Mouse (Mus musculus) heart, embryonic 13.5 days (tissue): ENCODE data around the gene Tinagl1. TPM values are rescaled to one million over a fixed set of nuclear protein-coding genes. Genes with fewer than 3 reads are reported as not detected.

ENCODE experiments used
- ATAC-seq: fragments of 200-750 bp; cut with Nextera tagmentation; 2 replicates; pipeline ENCODE4 v1.8.0; 2017; ENCODE audit warnings: moderate TSS enrichment; ENCODE audit not compliant: insufficient number of reproducible peaks, low FRiP score, low TSS enrichment; ENCODE audit errors: extremely low read depth
- H3K27ac ChIP-seq: fragments of 300-500 bp; sonication (generic); replicated peaks from 2 replicates; pipeline ENCODE4 v1.5.1; 2015; ENCODE audit warnings: moderate library complexity, mild to moderate bottlenecking, inconsistent platforms
- H3K27me3 ChIP-seq: fragments of 300-500 bp; sonication (generic); replicated peaks from 2 replicates; pipeline ENCODE4 v1.6.1; 2015; ENCODE audit warnings: mild to moderate bottlenecking, inconsistent platforms
- H3K36me3 ChIP-seq: fragments of 300-500 bp; sonication (generic); 2 replicates; pipeline ENCODE4 v1.6.1; 2015; ENCODE audit warnings: mild to moderate bottlenecking, inconsistent platforms
- H3K4me1 ChIP-seq: fragments of 300-500 bp; sonication (generic); 2 replicates; pipeline ENCODE4 v1.6.1; 2015; ENCODE audit warnings: inconsistent platforms
- H3K4me2 ChIP-seq: fragments of 300-500 bp; sonication (generic); 2 replicates; pipeline ENCODE4 v1.6.1; 2015; ENCODE audit warnings: inconsistent platforms, mild to moderate bottlenecking, moderate library complexity
- H3K4me3 ChIP-seq: fragments of 300-500 bp; sonication (generic); 2 replicates; pipeline ENCODE4 v1.5.1; 2015; ENCODE audit warnings: moderate library complexity, mild to moderate bottlenecking, inconsistent platforms
- H3K9ac ChIP-seq: fragments of 300-500 bp; sonication (generic); 2 replicates; pipeline ENCODE4 v1.6.1; 2015; ENCODE audit warnings: inconsistent platforms, mild to moderate bottlenecking, moderate library complexity
- H3K9me3 ChIP-seq: fragments of 300-500 bp; sonication (generic); 2 replicates; pipeline ENCODE4 v1.6.1; 2016; ENCODE audit warnings: inconsistent platforms
- WGBS: fragments of 180-500 bp; shearing (Covaris S2); methylation state at CpG from one replicate; pipeline ENCODE4 v1.1.7; 2015; ENCODE audit warnings: mixed read lengths; 5-methylcytosine and 5-hydroxymethylcytosine counted together
- polyA plus RNA-seq: library from polyadenylated mRNA; unstranded; fragments of >200 nt; fragmentation: Nextera tagmentation; extraction: Ambion mirVana; gene quantifications from 2 replicates; pipeline ENCODE4 v1.2.1, GENCODE M21; 2015

The Tinagl1 gene
- polyA plus RNA-seq, 1 experiment from 2014 or later = 47.4 TPM

GRCm38 (mm10) chr4:130138441-130139213 is 36.3 kb downstream of the Tinagl1 start:
- peak overlapping the region; percentile 75 for H3K9ac ChIP-seq

GRCm38 (mm10) chr4:130133399-130133798 is 41.5 kb downstream of the Tinagl1 start:
- ATAC-seq = no peak
- Histone ChIP-seq H3K36me3 (0 out of 2 replicates have a peak, but pooled peaks cover 3% of the 10 kb centered on the region), H3K9ac (no peak overlapping the region), H3K27me3 (peaks cover 56% of the 10 kb centered on the region), H3K4me1 (peaks cover 26% of the 10 kb centered on the region), H3K4me3 (no peak overlapping the region), H3K27ac (no peak overlapping the region), H3K4me2 (no peak overlapping the region), H3K9me3 (no peaks in the 10 kb centered on the region)
- 32% methylated on average over 6 of the region's 6 CpGs for WGBS

More at GRCm38 (mm10) chr4:130138441-130139213, 36.3 kb downstream of the Tinagl1 start:
- WGBS = under 1% methylated on average over 55 of the region's 57 CpGs
- peak; percentile 9; the same call in 1 of the 2 replicates for ATAC-seq
- H3K27ac ChIP-seq = no peak overlapping the region
- H3K4me1 ChIP-seq = peaks cover 26% of the 10 kb centered on the region
- H3K36me3 ChIP-seq = no peaks in the 10 kb centered on the region
- no peaks in the 10 kb centered on the region for H3K9me3 ChIP-seq
- peak overlapping the region; percentile 51 for H3K4me3 ChIP-seq
- H3K4me2 ChIP-seq = peak overlapping the region; percentile 83
- peaks cover 92% of the 10 kb centered on the region for H3K27me3 ChIP-seq

GRCm38 (mm10) chr4:130131448-130132105 is 43.3 kb downstream of the Tinagl1 start:
- Histone ChIP-seq H3K9ac (no peak overlapping the region), H3K4me2 (no peak overlapping the region), H3K4me1 (peaks cover 25% of the 10 kb centered on the region), H3K4me3 (no peak overlapping the region), H3K27ac (no peak overlapping the region), H3K36me3 (peaks cover 20% of the 10 kb centered on the region), H3K9me3 (no peaks in the 10 kb centered on the region), H3K27me3 (peaks cover 37% of the 10 kb centered on the region)
- WGBS = 81% methylated on average over 7 of the region's 7 CpGs
- ATAC-seq = no peak

- H3K9ac ChIP-seq = no peak overlapping the region
- no peak overlapping the region for H3K4me3 ChIP-seq
- H3K4me2 ChIP-seq = no peak overlapping the region
- H3K9me3 ChIP-seq = no peaks in the 10 kb centered on the region
- H3K27me3 ChIP-seq = peaks cover 30% of the 10 kb centered on the region
- H3K27ac ChIP-seq = no peak overlapping the region
- no peak for ATAC-seq
- H3K4me1 ChIP-seq = peaks cover 25% of the 10 kb centered on the region
- H3K36me3 ChIP-seq = peaks cover 28% of the 10 kb centered on the region
- WGBS = 64% methylated on average over 13 of the region's 13 CpGs
These were observed 44.1 kb downstream of the Tinagl1 start for GRCm38 (mm10) chr4:130130641-130131350.

GRCm38 (mm10) chr4:130130082-130130481 is 44.8 kb downstream of the Tinagl1 start:
- no peak overlapping the region for H3K4me3 ChIP-seq
- H3K27me3 ChIP-seq = peaks cover 24% of the 10 kb centered on the region; the same call in 1 of the 2 replicates
- H3K9ac ChIP-seq = no peak overlapping the region
- H3K36me3 ChIP-seq = peaks cover 35% of the 10 kb centered on the region
- H3K9me3 ChIP-seq = no peaks in the 10 kb centered on the region
- no peak overlapping the region for H3K4me2 ChIP-seq
- WGBS = 77% methylated on average over 10 of the region's 10 CpGs
- ATAC-seq = no peak
- H3K4me1 ChIP-seq = peaks cover 25% of the 10 kb centered on the region
- H3K27ac ChIP-seq = no peak overlapping the region

GRCm38 (mm10) chr4:130128907-130129306 is 46.0 kb downstream of the Tinagl1 start:
- H3K27ac ChIP-seq = no peak overlapping the region
- H3K4me3 ChIP-seq = no peak overlapping the region
- ATAC-seq = no peak
- H3K9ac ChIP-seq = no peak overlapping the region
- H3K36me3 ChIP-seq = peaks cover 47% of the 10 kb centered on the region
- H3K4me1 ChIP-seq = peaks cover 22% of the 10 kb centered on the region
- no peaks in the 10 kb centered on the region for H3K9me3 ChIP-seq
- no peak overlapping the region for H3K4me2 ChIP-seq
- 67% methylated on average over 5 of the region's 5 CpGs for WGBS
- peaks cover 16% of the 10 kb centered on the region; the same call in 1 of the 2 replicates for H3K27me3 ChIP-seq

- peaks cover 77% of the 10 kb centered on the region for H3K36me3 ChIP-seq
- H3K4me2 ChIP-seq = no peak overlapping the region
- no peak for ATAC-seq
- H3K27me3 ChIP-seq = no peaks in the 10 kb centered on the region
- peaks cover 15% of the 10 kb centered on the region for H3K4me1 ChIP-seq
- H3K9me3 ChIP-seq = no peaks in the 10 kb centered on the region
- no peak overlapping the region for H3K27ac ChIP-seq
- WGBS = 69% methylated on average over 5 of the region's 5 CpGs
- no peak overlapping the region for H3K4me3 ChIP-seq
- H3K9ac ChIP-seq = no peak overlapping the region
These were observed 49.0 kb downstream of the Tinagl1 start for GRCm38 (mm10) chr4:130125935-130126334.

GRCm38 (mm10) chr4:130125164-130125563 is 49.8 kb downstream of the Tinagl1 start:
- Histone ChIP-seq H3K27me3 (no peaks in the 10 kb centered on the region), H3K4me1 (peaks cover 17% of the 10 kb centered on the region), H3K9me3 (no peaks in the 10 kb centered on the region), H3K9ac (no peak overlapping the region), H3K4me2 (no peak overlapping the region), H3K36me3 (peaks cover 79% of the 10 kb centered on the region), H3K27ac (no peak overlapping the region), H3K4me3 (no peak overlapping the region)
- 76% methylated on average over 6 of the region's 6 CpGs for WGBS
- no peak for ATAC-seq

- no peak for ATAC-seq
- Histone ChIP-seq H3K4me1 (peaks cover 13% of the 10 kb centered on the region), H3K9ac (no peak overlapping the region), H3K4me3 (no peak overlapping the region), H3K9me3 (no peaks in the 10 kb centered on the region), H3K4me2 (no peak overlapping the region), H3K27me3 (no peaks in the 10 kb centered on the region), H3K36me3 (peaks cover 79% of the 10 kb centered on the region), H3K27ac (no peak overlapping the region)
- WGBS = 86% methylated on average over 4 of the region's 4 CpGs
These were observed 50.8 kb downstream of the Tinagl1 start for GRCm38 (mm10) chr4:130124110-130124509.

GRCm38 (mm10) chr4:130123020-130123419 is 51.9 kb downstream of the Tinagl1 start:
- H3K9ac ChIP-seq = no peak overlapping the region
- peaks cover 7% of the 10 kb centered on the region; the same call in 1 of the 2 replicates for H3K4me1 ChIP-seq
- H3K36me3 ChIP-seq = peaks cover 75% of the 10 kb centered on the region
- no peak overlapping the region for H3K27ac ChIP-seq
- no peaks in the 10 kb centered on the region for H3K9me3 ChIP-seq
- no peak overlapping the region for H3K4me2 ChIP-seq
- WGBS = 89% methylated on average over 5 of the region's 5 CpGs
- no peaks in the 10 kb centered on the region for H3K27me3 ChIP-seq
- H3K4me3 ChIP-seq = no peak overlapping the region
- ATAC-seq = no peak

- Histone ChIP-seq H3K4me1 (peaks cover 7% of the 10 kb centered on the region; the same call in 1 of the 2 replicates), H3K27me3 (no peaks in the 10 kb centered on the region), H3K9me3 (0 out of 2 replicates have a peak, but pooled peaks cover 5% of the 10 kb centered on the region), H3K4me3 (no peak overlapping the region), H3K4me2 (no peak overlapping the region), H3K36me3 (peaks cover 70% of the 10 kb centered on the region), H3K9ac (no peak overlapping the region), H3K27ac (no peak overlapping the region)
- WGBS = 73% methylated on average over 8 of the region's 8 CpGs
- no peak for ATAC-seq
These were observed 53.4 kb downstream of the Tinagl1 start for GRCm38 (mm10) chr4:130121560-130121959.
